Mouse (Mus musculus): Measurements from ENCODE around the gene Abi2. TPM values are rescaled to one million over a fixed set of nuclear protein-coding genes. Genes with fewer than 3 reads are reported as not detected.

The Abi2 gene
- total and polyA plus RNA-seq, 3 experiments = 15.0 to 75.2 (median 16.0) TPM

- Histone ChIP-seq H3K4me3 (ENCODE audit: control insufficient read depth in 1 of 2, insufficient read depth in 1 of 2, low read depth in 2 of 2, low read length in 2 of 2) (no peak overlapping the region), H3K27ac (ENCODE audit: control insufficient read depth, low read depth, low read length) (no peak overlapping the region), H3K9me3 (replicated peaks; ENCODE audit: insufficient read depth, low read length) (no peaks in the 10 kb centered on the region), H3K27me3 (ENCODE audit: control insufficient read depth in 1 of 2, insufficient read depth in 2 of 2, low read length in 2 of 2) (no peaks in the 10 kb centered on the region), H3K36me3 (ENCODE audit: control insufficient read depth in 1 of 2, insufficient read depth in 2 of 2, low read length in 2 of 2) (no peaks in the 10 kb centered on the region), H3K79me2 (ENCODE audit: control insufficient read depth, insufficient read depth, low read length, poor library complexity) (no peaks in the 10 kb centered on the region), H3K4me1 (ENCODE audit: control insufficient read depth in 1 of 2, insufficient read depth in 2 of 2, low read length in 2 of 2) (no peaks in the 10 kb centered on the region), H3K9ac (ENCODE audit: control insufficient read depth, low read depth, low read length, poor library complexity, severe bottlenecking) (no peak overlapping the region)
- TF ChIP-seq USF2 (IDR thresholded peaks at IDR 0.05; ENCODE audit: borderline replicate concordance in 1 of 2, insufficient read depth in 1 of 2, low read depth in 1 of 2, low read length in 2 of 2) = no peak
- no peak for TF ChIP-seq BHLHE40 (IDR thresholded peaks at IDR 0.05; ENCODE audit: borderline replicate concordance, low read depth, low read length)
- no peak for TF ChIP-seq MAZ (IDR thresholded peaks at IDR 0.05; ENCODE audit: low read depth, low read length)
- no peak for TF ChIP-seq ZC3H11A (IDR thresholded peaks at IDR 0.05; ENCODE audit: low read depth, low read length)
- no peak for TF ChIP-seq MEF2A (IDR thresholded peaks at IDR 0.05; ENCODE audit: extremely low read depth, insufficient replicate concordance, low read depth, low read length, poor library complexity, severe bottlenecking)
- TF ChIP-seq GATA1 (IDR thresholded peaks at IDR 0.05; ENCODE audit: low read depth, low read length) = no peak
- TF ChIP-seq MAFK (IDR thresholded peaks at IDR 0.05; ENCODE audit: borderline replicate concordance, low read depth, low read length) = no peak
- no peak for TF ChIP-seq NRF1 (IDR thresholded peaks at IDR 0.05; ENCODE audit: insufficient read depth, low read depth, low read length, poor library complexity, severe bottlenecking)
- TF ChIP-seq MAX (IDR thresholded peaks at IDR 0.05; ENCODE audit: low read length) = no peak
- no peak for TF ChIP-seq CHD1 (IDR thresholded peaks at IDR 0.05; ENCODE audit: low read depth, low read length)
- no peak for TF ChIP-seq ETS1 (IDR thresholded peaks at IDR 0.05; ENCODE audit: low read depth, low read length)
- DNase-seq (ENCODE audit: low read depth, low spot score) = no peak
Observed at GRCm38 (mm10) chr1:60492404-60492803, 83.0 kb downstream of the Abi2 start.

GRCm38 (mm10) chr1:60493421-60493820 is 84.0 kb downstream of the Abi2 start:
- no peak for TF ChIP-seq GABPA (IDR thresholded peaks at IDR 0.05; ENCODE audit: low read depth, low read length)
- H3K36me3 ChIP-seq (ENCODE audit: control insufficient read depth in 1 of 2, insufficient read depth in 2 of 2, low read length in 2 of 2) = no peaks in the 10 kb centered on the region
- H3K27me3 ChIP-seq (ENCODE audit: control insufficient read depth in 1 of 2, insufficient read depth in 2 of 2, low read length in 2 of 2) = no peaks in the 10 kb centered on the region
- H3K9me3 ChIP-seq (replicated peaks; ENCODE audit: insufficient read depth, low read length) = no peaks in the 10 kb centered on the region
- H3K4me1 ChIP-seq (ENCODE audit: control insufficient read depth in 1 of 2, insufficient read depth in 2 of 2, low read length in 2 of 2) = no peaks in the 10 kb centered on the region
- no peak for DNase-seq (ENCODE audit: low read depth, low spot score)
- H3K79me2 ChIP-seq (ENCODE audit: control insufficient read depth, insufficient read depth, low read length, poor library complexity) = no peaks in the 10 kb centered on the region
- H3K27ac ChIP-seq (ENCODE audit: control insufficient read depth, low read depth, low read length) = no peak overlapping the region
- H3K9ac ChIP-seq (ENCODE audit: control insufficient read depth, low read depth, low read length, poor library complexity, severe bottlenecking) = no peak overlapping the region
- H3K4me3 ChIP-seq (ENCODE audit: control insufficient read depth in 1 of 2, insufficient read depth in 1 of 2, low read depth in 2 of 2, low read length in 2 of 2) = no peak overlapping the region

GRCm38 (mm10) chr1:60503456-60503855 is 94.0 kb downstream of the Abi2 start:
- Histone ChIP-seq H3K4me3 (ENCODE audit: control insufficient read depth in 1 of 2, insufficient read depth in 1 of 2, low read depth in 2 of 2, low read length in 2 of 2) (peak overlapping the region; percentile 48 to 75), H3K79me2 (ENCODE audit: control insufficient read depth, insufficient read depth, low read length, poor library complexity) (no peaks in the 10 kb centered on the region), H3K36me3 (ENCODE audit: control insufficient read depth in 1 of 2, insufficient read depth in 2 of 2, low read length in 2 of 2) (no peaks in the 10 kb centered on the region), H3K27ac (ENCODE audit: control insufficient read depth, low read depth, low read length) (peak overlapping the region; percentile 35), H3K9ac (ENCODE audit: control insufficient read depth, low read depth, low read length, poor library complexity, severe bottlenecking) (peak overlapping the region; percentile 63), H3K27me3 (ENCODE audit: control insufficient read depth in 1 of 2, insufficient read depth in 2 of 2, low read length in 2 of 2) (no peaks in the 10 kb centered on the region), H3K4me1 (ENCODE audit: control insufficient read depth in 1 of 2, insufficient read depth in 2 of 2, low read length in 2 of 2) (peaks cover 0 to 3% of the 10 kb centered on the region in 2 experiments; a peak in 1 of 4 replicates), H3K9me3 (replicated peaks; ENCODE audit: insufficient read depth, low read length) (no peaks in the 10 kb centered on the region)
- peak; percentile 81 for DNase-seq (ENCODE audit: low read depth, low spot score)
- TF ChIP-seq CTCF (IDR thresholded peaks at IDR 0.05 in 2 of 3, conservative IDR thresholded peaks at IDR 0.05 in 1 of 3; ENCODE audit: control insufficient read depth in 1 of 3, insufficient read depth in 1 of 3, low read depth in 2 of 3, low read length in 3 of 3, poor library complexity in 1 of 3, severe bottlenecking in 1 of 3) (no peak), HCFC1 (IDR thresholded peaks at IDR 0.05; ENCODE audit: low read depth, low read length) (peak; percentile 46), GABPA (IDR thresholded peaks at IDR 0.05; ENCODE audit: low read depth, low read length) (no peak), MXI1 (IDR thresholded peaks at IDR 0.05; ENCODE audit: low read depth, low read length) (peak; percentile 67; the same call in 1 of the 2 replicates), USF2 (IDR thresholded peaks at IDR 0.05; ENCODE audit: borderline replicate concordance in 1 of 2, insufficient read depth in 1 of 2, low read depth in 1 of 2, low read length in 2 of 2) (no peak), MAX (IDR thresholded peaks at IDR 0.05; ENCODE audit: low read length) (peak; percentile 42; the same call in 1 of the 2 replicates), NELFE (IDR thresholded peaks at IDR 0.05; ENCODE audit: low read depth, low read length) (no peak), ZNF384 (IDR thresholded peaks at IDR 0.05; ENCODE audit: low read depth, low read length) (no peak), MAZ (IDR thresholded peaks at IDR 0.05; ENCODE audit: low read depth, low read length) (no peak), TAL1 (IDR thresholded peaks at IDR 0.05; ENCODE audit: low read length) (no peak), ETS1 (IDR thresholded peaks at IDR 0.05; ENCODE audit: low read depth, low read length) (0 out of 2 replicates have a peak, but pooled peaks have one; percentile 35), EP300 (IDR thresholded peaks at IDR 0.05; ENCODE audit: low read depth in 1 of 2, low read length in 2 of 2) (no peak), RCOR1 (IDR thresholded peaks at IDR 0.05; ENCODE audit: low read depth, low read length) (peak; percentile 60), ELF1 (IDR thresholded peaks at IDR 0.05; ENCODE audit: low read depth, low read length) (peak; percentile 43; the same call in 1 of the 2 replicates), SIN3A (IDR thresholded peaks at IDR 0.05; ENCODE audit: low read length) (peak; percentile 52; the same call in 1 of the 2 replicates), GATA1 (IDR thresholded peaks at IDR 0.05; ENCODE audit: low read depth, low read length) (0 out of 2 replicates have a peak, but pooled peaks have one; percentile 9), TBP (IDR thresholded peaks at IDR 0.05; ENCODE audit: low read depth, low read length) (0 out of 2 replicates have a peak, but pooled peaks have one; percentile 33), RAD21 (IDR thresholded peaks at IDR 0.05; ENCODE audit: low read depth, low read length) (no peak)

All from MEL (cell line).